Mouse (Mus musculus): ENCODE measurements around the gene Clec4a1. TPM values are rescaled to one million over a fixed set of nuclear protein-coding genes. Genes with fewer than 3 reads are reported as not detected.

Gene Clec4a1
- total RNA-seq (2021), result 1 to 10 TPM in 1 of 2 experiments, under 1 TPM in 1; 0.61 to 1.5 TPM
- long read RNA-seq, experiment 1, result 0 reads
- long read RNA-seq, experiment 2, result 0 reads

DNA sequence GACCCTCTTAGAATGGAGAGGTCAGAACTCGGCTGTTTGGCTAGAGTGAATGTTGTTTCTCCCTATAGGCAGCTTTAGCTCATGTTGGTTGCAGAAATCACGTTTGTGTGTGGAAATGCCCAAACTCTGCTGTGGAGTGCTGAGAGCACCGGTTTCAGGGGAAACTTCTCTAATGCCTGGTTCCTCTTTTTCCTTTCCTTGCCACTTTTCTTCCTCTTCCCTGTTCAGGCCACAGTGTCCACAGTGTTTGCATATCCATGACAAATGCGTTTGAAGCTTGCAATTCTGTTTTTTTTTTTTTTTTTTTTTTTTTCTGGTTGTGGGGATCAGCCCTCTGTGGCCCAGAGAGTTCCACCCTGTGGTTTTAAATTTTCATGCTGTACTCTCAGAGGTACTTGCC, at the start of gene Clec4a1:
Gene Clec4a1, plus strand, starts transcription at position 398 of the 400 bp plus-strand sequence.
- peak within 1 kb of the TSS; percentile 22 for H3K4me3 ChIP-seq
- intact Hi-C loops (cut with DNase I), result no loop called here
- no peak for DNase-seq
- H3K27ac ChIP-seq, result peak within 1 kb of the TSS; percentile 12; the same call in 1 of the 2 replicates
- no peak for TF ChIP-seq CTCF (IDR thresholded peaks at IDR 0.05)

DNA sequence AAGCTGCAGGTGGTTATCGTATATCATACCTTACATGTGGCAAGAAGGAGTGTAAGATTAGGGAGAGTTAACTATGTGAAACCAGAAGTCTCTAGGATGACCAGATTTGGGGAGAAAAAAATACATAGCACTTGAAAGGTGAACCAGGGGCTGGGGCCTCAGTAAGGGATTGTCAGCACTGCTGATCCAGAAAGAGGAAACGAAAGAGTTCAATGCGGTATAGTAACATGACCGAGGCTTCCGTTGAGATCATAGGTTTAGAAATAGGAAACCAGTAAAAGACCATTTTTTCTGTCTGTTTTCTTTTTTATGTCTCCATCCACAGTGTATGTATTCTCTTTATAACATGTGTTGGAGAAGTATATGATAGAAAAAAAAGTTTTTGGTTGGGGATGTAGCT, 48.8 kb upstream of the Clec4a1 start:
- no peak for DNase-seq
- Histone ChIP-seq H3K27ac (0 out of 2 replicates have a peak overlapping the region, but pooled peaks have one; percentile 29), H3K4me3 (no peak overlapping the region)
- no peak for TF ChIP-seq CTCF (IDR thresholded peaks at IDR 0.05)
- intact Hi-C loops (cut with DNase I), result loop anchor here (5.0 kb wide), 2 partner anchors 45 to 70 kb away; partner anchors contain the start of gene Slc2a3

- peak; percentile 98 for DNase-seq
- H3K27ac ChIP-seq, result peak within 1 kb of the TSS; percentile 95
- peak within 1 kb of the TSS; percentile 93 for H3K4me3 ChIP-seq
- peak; percentile 88 for TF ChIP-seq CTCF (IDR thresholded peaks at IDR 0.05)
- intact Hi-C loops (cut with DNase I), result loop anchor here (2.0 to 5.0 kb wide), 3 partner anchors 47 to 72 kb away; partner anchors contain the start of gene Slc2a3
These were observed 47.6 kb upstream of the Clec4a1 start, which contains the start of gene Necap1 for GRCm38 (mm10) chr6:122873871-122874719. Gene Necap1 (plus strand): TSS chr6:122874474.

DNA sequence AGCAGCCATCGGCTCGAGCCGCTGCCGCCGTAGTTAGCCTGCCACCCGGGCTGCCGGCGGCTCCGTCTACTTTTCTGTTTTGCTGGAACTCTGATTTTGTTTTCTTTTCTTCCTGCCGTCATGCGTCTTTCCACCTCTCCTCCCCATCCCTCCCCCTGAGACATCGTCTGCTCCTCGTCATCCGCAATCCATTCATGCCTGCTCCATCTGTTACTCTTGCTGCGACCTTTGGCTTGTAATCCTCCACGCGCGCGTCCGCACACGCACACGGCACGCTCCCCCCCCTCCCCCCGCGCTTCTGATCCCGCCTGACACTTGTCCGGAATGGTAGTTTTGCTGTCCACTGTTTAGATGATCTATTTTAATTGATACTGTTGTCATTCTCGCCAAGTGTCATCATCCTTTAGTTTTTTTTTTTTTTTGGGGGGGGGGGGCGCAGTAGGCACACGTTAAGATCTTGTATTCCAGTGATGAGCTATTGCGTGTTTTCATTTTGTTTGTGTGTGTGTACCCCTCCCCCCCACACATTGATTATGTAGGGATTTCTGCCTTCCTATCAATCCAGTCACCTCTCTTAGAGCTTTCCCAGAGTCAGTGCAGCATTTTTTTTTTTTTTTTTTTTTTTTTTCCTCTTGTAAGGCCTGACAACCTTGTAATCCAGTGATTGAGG, 46.8 kb upstream of the Clec4a1 start:
- Histone ChIP-seq H3K4me3 (peak overlapping the region; percentile 93), H3K27ac (peak overlapping the region; percentile 95)
- TF ChIP-seq CTCF (IDR thresholded peaks at IDR 0.05), result no peak
- intact Hi-C loops (cut with DNase I), result loop anchor here (2.0 to 5.0 kb wide), 3 partner anchors 48 to 73 kb away; partner anchors contain the start of gene Slc2a3
- no peak for DNase-seq

- no peak for DNase-seq
- TF ChIP-seq CTCF (IDR thresholded peaks at IDR 0.05), result no peak
- H3K27ac ChIP-seq, result no peak overlapping the region
- intact Hi-C loops (cut with DNase I), result no loop called here
- H3K4me3 ChIP-seq, result no peak overlapping the region
These were observed 42.4 kb upstream of the Clec4a1 start for GRCm38 (mm10) chr6:122879141-122879735.

GRCm38 (mm10) chr6:122879781-122880505, 41.7 kb upstream of the Clec4a1 start:
- Histone ChIP-seq H3K27ac (no peak overlapping the region), H3K4me3 (no peak overlapping the region)
- intact Hi-C loops (cut with DNase I), result no loop called here
- DNase-seq, result no peak
- TF ChIP-seq CTCF (IDR thresholded peaks at IDR 0.05), result no peak

- intact Hi-C loops (cut with DNase I), result no loop called here
- Histone ChIP-seq H3K4me3 (no peak overlapping the region), H3K27ac (no peak overlapping the region)
- TF ChIP-seq CTCF (IDR thresholded peaks at IDR 0.05), result no peak
- DNase-seq, result no peak
These were observed 40.4 kb upstream of the Clec4a1 start for GRCm38 (mm10) chr6:122881287-122881686.

- intact Hi-C loops (cut with DNase I), result no loop called here
- DNase-seq, result no peak
- Histone ChIP-seq H3K27ac (no peak overlapping the region), H3K4me3 (no peak overlapping the region)
- no peak for TF ChIP-seq CTCF (IDR thresholded peaks at IDR 0.05)
These were observed 38.0 kb upstream of the Clec4a1 start for GRCm38 (mm10) chr6:122883603-122884002.

- TF ChIP-seq CTCF (IDR thresholded peaks at IDR 0.05), result no peak
- DNase-seq, result no peak
- H3K27ac ChIP-seq, result no peak overlapping the region
- H3K4me3 ChIP-seq, result no peak overlapping the region
- intact Hi-C loops (cut with DNase I), result no loop called here
These were observed 32.0 kb upstream of the Clec4a1 start for GRCm38 (mm10) chr6:122889599-122889998.

DNA sequence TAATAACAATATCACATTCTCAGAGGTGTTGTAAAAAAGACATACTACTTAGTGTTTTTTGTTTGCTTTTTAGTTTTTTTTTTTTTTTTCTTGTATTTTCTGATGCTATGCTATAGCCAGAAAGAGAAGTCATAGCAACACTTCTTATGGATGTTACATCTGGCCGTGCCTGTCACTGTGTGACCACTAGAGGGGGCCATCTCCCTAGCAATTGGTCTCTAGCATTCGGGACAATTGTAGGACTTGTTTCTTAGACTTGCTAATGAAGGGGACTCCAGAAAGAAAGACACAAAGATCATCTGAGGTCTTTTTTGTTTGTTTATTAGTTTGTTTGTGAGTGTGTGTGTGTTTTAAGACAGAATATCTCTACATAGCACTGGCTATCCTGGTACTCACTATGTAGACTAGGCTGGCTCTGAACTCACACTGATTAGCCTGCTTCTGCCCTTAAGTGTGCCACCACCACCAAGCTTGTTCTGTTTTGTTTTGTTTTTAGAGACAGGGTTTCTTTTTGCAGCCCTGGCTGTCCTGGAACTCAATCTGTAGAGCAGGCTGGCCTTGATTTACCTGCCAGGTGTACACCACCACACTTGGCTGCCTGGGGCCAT, 29.1 kb upstream of the Clec4a1 start:
- peak; percentile 53 for DNase-seq
- peak; percentile 82 for TF ChIP-seq CTCF (IDR thresholded peaks at IDR 0.05)
- intact Hi-C loops (cut with DNase I), result no loop called here

GRCm38 (mm10) chr6:122919922-122920321, 1.7 kb upstream of the Clec4a1 start:
- intact Hi-C loops (cut with DNase I), result no loop called here
- TF ChIP-seq CTCF (IDR thresholded peaks at IDR 0.05), result no peak
- no peak for DNase-seq
- Histone ChIP-seq H3K4me3 (no peak overlapping the region), H3K27ac (no peak overlapping the region)

More for the DNA sequence above, 29.1 kb upstream of the Clec4a1 start:
- Histone ChIP-seq H3K27ac (no peak overlapping the region), H3K4me3 (no peak overlapping the region)
